Mouse (Mus musculus) urinary bladder, postnatal 36 days (tissue): ENCODE measurements at regions not wholly inside any gene's neighbourhood (a gene's known extent, or its start where the extent isn't known, plus 50 kb on each side); places are given as distances from the start of the nearest gene placed in this dataset.
A peak's percentile ranks its signal among the peaks of the same experiment; 100 is the strongest.

Experiments
- DNase-seq, 2 experiments: peaks; one replicate each; pipeline ENCODE4 v3.0.0; 2022; ENCODE audit warnings: low spot score in 2 of 2, mixed read lengths in 1 of 2

DNA sequence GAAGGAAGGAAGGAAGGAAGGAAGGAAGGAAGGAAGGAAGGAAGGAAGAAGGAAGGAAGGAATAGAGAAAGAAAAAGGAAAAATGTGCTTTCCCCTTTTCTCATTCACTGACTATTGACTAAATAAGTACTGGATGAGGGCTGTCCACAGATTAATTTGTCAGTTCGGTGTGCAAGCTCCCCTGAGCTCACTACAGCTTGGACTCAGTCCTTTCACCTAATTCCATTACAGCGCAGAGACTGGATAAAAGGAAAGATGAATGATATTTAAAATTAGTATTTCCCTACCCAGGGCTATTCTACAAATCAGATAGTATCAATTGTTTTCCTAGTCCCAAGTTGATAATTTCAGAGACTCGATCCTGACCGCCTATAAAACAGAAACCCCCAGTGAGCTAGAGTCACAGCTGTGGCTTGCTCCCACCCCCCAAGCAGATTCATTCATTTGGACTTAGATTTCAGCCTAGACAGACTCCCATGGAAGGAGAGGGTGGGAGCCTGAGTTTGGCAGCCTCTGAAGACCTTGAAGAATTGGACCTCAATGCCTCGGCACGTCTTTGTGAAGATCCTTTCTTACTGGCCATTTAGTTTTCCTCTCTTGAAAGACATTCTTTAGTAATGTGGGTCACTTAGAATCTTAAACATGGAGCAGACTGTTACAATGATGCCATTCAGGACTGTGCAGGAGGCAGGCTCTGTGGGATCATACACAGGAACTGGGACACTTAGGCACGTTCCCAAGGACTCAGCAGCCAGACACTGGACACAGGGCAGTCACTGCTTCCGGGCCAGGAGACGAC is 179.2 kb upstream of the Pabpc6 start:
- DNase-seq = no peak

DNA sequence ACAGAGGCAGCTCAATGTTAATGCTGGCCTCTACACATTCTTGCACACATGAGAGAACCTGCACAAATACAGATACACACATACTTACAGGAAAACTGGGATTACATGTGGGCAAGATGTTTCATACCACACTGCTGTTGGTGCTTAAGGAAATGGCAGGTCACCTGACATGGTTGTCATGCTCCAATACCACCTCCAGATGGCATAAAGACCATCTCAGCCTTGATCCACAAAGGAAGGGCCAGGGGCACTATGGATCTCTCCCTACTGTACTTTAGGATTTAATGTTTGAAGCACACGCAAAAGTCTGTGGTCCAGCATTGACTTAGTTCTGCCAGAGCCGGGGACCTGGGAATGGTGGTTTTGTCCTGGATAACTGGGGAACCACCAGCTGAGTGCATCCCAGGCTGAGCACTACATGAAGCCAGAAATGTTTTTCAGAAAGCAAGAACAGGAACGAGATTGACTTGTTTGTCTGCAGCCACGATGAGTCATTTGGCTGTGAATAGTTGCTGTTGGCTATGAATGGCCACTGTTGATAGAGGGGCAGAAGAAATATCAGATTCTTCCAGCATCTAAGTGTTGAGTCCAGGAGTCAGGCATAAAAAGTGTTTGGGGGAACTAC is 176.0 kb upstream of the Pabpc6 start:
- DNase-seq = peak in 1 of 2 experiments; percentile 3

DNA sequence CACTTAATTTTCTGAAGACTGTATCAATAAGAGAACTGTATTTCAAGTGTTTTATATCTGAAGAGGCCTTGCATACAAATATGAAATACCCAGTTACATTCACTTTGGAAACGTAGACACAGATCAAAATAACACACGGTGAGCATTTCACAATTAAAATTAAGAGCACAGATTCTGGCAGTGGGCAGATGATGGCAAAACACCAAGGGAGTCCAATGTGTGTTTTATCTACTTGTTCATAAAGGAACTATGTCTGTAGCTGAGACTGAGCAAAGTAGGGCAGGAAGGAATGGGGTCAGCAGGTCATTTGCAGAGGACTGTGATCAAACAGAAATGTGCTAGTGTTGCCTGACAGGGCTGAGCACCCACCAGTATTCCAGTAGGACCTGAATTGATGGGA is 171.6 kb upstream of the Pabpc6 start:
- DNase-seq = no peak

DNA sequence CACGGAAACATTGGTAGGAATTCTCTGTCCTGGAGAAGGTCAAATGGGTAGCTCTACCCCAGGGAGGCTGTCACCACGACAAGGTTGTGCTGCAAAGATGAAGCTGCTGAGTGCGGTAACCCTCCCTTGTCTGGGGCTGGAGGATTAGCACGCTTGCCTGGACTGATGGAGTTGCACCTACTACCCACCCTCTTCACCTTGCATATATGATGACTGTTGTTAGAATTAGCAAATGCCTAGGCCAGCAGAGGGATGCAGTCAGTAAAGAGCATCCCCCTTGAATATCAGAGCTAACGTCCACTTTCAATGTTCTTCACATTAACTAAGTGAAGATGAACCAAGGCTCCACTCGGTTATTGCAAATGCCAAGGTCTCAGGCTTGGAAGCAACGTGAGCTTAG is 169.7 kb upstream of the Pabpc6 start:
- no peak for DNase-seq

DNA sequence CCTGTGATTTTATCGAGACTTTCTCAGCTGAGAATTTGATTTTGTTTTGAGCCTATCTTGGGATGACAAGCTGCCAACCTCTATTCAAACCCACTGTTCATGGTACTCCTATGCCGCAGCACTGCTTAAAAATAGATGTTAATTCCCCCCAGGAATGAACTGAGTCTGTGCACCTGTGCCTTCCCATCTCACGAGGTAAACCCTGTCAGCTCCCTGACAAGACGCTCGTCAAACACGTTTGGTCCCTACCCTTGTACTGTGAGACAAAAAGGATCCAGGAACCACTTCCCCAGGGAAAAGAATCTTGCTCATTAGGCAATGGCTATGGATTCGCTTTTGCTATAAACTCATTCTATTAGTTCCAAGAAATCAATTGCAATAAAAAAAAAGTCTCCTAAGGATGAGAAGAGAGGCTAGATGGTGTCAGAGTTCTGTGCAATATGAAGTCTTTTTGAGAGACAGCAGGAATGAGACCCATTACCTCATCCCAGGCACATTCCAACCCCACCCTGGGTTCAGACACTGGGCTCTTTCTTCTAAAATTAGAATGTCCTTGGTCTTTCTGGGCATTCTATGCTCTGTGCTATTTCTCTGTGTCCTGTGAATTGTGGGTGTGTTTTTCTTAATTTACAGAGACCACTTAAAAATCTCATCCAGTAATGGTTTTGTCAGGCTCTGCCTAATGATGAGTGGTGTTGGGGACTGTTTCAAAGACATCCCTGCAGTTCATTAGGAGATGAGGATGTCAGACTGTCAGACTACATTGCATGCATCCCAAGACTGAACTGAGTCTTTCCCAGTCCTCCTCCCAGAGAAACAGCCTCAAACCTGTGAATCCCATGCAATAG is 167.7 kb upstream of the Pabpc6 start:
- DNase-seq = no peak

DNA sequence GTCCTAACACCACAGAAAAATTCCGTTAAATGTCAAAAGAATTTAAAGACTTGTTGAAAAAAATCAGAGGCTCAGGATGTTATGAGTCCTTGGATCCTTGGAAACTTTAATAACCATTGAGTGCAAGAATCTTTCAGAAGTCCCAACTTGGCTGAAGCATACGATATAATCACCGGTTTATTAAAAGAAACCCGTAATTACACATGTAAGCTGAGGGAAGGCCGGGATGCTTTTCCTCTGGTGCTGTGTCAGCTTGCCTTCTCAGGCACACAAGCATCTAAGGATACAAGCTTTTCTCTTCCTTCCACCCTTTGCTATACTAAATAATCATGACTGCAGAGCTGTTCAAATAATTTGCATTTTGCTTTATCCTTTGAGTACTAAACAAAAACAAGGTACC is 160.4 kb upstream of the Pabpc6 start:
- no peak for DNase-seq

DNA sequence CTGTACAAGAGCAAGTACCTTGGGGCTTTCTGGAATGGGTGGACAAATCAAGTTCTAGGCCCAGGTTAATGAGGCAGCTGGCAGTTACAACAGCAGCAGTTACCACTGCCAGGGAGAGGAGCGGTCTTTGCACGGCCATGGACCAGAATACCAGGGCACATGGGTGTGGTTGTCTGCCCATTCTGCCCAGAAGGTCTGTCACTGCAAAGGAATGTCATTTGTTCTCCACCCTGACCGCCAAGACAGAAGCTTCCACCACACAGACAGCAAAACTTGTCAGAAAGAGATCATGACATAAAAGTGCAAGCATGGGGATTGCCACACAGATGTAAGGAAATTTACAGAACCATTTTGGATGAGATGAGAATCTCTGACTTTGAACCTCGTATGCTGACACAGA is 151.8 kb upstream of the Pabpc6 start:
- DNase-seq = no peak

DNA sequence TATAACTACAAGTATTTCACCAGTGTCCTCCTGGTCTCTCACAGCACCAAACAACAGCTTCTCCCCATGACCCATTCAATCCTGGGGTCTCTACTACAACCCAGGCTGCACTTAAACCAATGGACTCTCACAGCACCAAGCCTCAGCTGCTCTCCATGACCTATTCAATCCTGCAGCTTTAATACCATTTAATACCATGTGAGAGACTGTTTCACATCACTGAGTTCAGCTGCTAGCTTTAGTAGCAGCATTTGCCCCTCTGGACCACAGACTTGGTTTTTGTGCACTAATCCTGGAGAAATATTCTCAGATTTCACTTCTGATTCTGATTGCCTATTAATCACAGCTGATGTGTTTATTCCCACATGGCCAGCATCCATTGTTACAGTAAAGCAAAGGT is 147.5 kb upstream of the Pabpc6 start:
- no peak for DNase-seq

DNA sequence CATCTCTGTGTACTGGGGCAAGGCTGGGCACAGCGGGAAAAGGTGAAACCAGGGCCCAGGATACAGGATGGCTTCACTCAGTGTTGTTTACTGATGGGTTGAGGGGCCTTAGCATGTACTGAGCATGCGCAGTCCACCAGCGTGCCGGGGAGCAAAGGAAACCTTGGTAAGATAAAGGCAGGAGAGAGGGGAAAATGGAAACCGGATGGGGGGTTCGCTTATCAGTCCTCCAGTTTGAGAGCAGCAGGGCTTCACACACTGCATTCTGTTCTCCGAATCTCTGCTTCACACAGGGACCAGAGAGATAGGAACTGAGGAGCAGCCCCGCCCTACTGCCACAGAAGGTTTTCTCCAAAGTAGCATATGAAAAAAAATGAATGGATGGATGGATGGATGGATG is 127.6 kb upstream of the Pabpc6 start:
- DNase-seq = no peak

DNA sequence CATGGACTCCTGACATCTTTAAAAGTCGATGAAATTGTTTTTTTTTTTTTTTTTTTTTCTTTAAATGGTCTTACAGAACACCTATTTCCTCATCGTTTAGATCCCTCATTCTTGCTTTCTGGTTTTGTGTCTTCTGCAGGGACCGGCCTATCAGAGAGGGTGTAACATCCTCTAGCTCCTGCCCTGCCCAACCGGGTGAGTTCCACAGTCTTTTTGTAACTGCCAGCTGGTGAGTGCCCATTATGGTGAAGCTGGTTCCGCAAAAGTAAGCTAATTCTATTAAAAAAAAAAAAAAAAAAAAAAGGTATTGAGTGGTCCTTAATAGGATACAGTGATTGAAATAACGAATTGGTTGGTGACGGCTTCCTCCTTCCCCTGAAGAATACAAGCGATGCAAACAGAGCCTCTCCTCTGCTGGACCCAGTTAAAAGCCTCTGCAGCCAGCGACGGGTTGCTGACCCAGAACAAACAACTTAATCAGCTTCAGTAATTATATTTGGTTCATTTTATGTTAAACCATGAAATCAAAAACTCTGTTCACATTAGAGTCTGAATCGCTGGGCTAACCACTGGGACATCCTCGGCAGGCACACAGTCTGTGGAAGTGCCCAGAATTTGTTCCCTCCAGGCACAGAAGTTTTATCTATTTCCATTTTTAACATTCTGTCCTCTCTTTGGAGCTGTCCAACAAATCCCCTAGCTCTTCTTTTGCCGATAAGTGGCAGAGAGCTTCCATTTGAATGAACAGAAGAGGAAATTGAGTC is 126.9 kb upstream of the Pabpc6 start:
- DNase-seq = no peak

DNA sequence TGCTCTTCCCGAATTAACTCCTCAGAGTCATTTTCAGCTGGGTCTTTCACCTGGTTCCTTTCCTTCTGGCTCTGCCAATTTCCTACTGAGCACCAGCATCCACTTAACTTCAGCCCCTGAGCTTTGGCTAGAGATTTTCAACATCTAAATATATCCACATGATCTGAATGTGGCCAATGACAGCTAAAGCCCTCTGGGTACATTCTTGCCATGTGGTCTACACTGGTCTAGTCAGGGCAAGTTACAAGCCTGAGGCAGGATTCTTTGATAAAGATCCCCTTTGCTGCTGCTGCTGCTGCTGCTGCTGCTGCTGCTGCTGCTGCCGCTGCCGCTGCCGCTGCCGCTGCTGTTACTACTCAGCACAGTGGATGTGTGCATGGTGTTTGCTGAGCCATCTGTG is 109.3 kb upstream of the Pabpc6 start:
- no peak for DNase-seq

DNA sequence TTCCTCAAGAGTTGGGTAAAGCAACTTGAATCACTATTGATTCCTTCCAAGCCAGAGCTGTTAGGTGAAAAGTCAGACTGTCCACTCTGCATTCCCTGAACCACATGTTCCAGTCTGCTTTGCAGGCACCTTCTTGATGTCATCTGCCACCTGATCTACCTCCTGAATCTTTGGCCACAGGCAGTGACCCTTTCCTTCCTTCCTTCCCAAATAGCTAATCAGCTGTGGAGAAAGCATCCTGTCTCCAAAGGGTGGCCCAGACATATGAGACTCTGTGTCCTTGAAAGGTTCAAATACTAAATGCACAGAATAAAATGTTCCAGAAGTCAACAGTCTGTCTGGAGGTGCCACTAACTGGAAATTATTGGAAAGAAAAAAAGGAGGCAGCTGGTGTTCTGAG is 107.6 kb upstream of the Pabpc6 start:
- DNase-seq = no peak

DNA sequence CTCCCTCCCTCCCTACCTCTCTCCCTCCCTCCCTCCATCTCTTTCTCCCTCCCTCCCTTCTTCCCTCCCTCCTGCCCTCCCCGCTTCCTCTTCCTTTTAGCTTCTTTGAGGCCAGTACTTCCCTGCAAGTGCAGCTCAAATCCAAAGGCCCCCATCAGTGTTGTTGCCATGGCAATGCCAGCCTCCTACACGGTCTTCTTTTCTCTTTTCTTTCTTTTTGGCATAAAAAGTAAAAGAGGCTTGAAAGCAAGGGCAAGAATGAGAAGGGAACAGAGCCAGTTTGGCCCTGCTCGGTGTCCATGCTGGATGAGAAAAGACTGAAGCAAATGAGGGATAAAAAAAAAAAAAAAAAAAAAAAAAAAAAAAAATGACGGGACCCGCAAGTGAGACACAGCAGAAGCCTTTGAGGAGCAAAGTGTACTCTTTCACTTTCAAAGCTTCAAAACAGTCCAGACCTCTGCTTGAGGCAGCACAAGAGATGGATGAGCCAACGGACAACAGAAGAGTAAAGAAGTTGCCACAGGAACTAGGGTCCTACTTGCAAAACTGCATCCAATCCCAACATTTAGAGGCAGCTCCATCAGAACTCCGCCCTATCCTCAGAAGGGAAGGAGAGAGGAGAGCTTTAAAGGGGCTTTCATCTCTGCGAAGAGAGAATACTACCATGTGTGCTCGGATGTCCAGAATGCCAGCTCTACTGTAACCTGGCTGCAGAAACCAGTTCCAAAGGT is 106.9 kb upstream of the Pabpc6 start:
- DNase-seq = no peak

DNA sequence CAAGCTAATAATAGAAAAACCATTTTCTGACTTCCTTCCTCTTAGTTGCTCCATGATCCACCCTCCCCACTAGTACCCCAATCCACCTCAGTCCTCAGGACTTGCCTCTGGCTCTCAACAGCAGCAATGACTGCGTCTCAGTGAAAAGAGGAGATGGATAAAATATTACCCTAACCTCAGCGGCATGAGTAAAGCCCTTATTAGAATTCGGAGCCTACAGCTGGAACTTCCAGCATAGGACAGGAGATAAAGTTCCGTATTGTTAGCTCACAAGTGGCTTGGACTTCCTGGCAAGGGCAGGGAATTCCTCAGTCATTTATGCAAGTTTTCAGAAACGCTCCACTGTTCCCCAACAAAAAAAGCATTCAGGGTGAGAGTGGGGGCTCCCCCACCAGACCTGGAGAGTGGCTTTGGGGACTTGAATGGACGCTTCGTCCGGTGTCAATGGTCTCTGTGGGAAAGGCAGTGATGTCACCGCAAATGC is 106.2 kb upstream of the Pabpc6 start:
- DNase-seq = no peak

DNA sequence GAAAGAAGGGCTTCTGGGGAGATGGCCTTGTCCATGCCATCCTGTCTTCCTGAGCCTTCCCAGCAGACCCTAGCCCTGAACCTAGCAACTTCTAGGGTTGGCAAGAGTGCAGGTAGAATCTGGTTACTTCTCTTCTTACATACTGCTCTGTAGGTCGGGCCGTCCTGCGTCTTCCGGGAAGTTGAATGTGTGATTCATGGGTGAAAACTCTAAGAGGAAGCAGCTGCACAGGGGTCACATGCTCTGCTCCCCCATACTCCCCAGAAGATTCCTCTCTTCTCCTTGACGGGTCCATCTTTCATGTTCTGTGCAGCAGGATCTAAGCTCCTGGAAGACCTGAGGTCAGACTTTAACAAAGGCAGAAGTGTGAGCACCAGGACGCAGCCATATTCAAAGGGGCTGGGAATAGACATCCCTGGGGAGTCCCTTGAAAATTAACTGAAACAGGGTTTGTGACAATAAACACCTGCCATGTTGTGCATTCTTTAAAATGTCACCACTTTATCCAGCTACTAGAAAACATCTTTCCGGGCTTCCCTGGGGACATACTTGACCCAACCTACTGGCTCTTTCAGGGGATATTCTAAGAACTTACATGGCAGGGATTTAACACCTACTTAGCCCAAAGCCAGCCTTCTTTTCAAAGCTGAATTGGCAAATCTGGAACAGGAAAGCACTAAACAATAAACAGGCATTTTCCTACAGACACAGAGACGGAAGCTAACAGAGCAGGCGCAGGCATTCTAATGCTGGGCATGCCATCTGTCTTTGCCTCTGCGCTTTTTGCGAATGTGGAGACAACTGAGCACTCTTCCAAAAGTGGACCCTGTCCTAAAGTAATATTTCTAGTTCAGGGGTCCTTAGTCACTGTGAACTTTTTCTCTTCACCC is 105.5 kb upstream of the Pabpc6 start:
- no peak for DNase-seq

DNA sequence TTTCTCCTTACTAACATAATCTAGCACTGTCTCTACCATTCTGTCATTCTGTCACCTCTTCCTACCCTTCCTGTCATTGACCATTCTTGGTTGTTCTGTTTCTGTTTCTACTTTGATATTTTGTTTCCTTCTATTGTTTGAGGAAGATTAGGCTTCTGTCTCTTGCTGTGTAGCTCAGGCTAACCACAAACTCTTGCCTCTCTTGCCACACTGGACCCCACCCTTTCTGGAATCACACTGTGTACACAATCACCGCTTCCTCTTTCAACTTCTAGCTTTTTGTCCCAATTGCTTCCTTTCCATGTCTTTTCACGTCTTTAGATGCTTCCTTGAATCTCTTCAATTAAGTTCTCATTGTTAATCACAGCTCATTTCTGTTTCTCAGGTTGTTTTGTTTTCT is 104.2 kb upstream of the Pabpc6 start:
- no peak for DNase-seq

DNA sequence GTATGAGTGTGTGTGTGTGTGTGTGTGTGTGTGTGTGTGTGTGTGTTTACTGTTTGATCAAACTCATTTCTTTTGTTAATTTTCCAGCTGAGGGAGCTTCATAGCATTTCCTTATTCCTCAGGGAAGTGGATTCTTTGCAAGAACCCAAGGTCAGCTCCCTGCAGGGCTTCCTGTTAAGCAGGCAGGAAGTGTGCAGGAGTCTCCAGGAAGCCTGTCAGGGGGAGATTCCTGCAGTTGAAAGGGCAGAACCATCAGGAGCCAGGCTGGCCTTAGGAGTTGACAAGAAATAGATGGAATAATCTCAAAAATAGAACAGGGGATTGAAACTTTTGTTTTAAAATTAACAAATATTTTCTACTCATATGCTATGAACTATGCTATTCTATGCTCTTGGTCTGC is 98.8 kb upstream of the Pabpc6 start:
- DNase-seq = no peak

DNA sequence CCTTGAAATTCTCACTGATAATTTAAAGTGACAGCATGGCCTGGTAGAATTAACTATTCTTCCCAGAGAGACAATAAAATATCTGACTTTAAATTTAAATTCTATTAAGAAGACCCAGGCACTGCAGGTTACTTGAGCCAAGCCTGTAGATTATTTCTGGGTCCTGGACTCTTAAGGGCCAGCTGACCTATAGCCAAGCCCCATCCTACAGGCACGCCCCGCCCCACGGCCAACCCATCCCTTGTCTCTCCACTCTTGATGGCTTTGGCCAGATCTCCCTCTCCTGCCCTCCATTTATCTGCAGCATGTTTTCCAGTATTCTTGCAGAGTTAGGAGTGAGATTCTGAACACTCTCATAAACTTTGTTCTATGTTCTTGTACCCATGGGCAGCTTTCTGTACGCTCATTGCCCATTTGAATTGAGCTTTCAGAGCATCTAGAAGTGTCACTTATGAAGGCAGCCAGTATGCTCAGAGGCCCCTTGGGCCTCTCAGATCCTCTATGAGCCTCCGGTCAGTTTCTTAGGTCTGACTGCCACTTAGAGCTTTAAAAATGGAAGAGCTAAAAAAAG is 96.2 kb upstream of the Pabpc6 start:
- DNase-seq = no peak

DNA sequence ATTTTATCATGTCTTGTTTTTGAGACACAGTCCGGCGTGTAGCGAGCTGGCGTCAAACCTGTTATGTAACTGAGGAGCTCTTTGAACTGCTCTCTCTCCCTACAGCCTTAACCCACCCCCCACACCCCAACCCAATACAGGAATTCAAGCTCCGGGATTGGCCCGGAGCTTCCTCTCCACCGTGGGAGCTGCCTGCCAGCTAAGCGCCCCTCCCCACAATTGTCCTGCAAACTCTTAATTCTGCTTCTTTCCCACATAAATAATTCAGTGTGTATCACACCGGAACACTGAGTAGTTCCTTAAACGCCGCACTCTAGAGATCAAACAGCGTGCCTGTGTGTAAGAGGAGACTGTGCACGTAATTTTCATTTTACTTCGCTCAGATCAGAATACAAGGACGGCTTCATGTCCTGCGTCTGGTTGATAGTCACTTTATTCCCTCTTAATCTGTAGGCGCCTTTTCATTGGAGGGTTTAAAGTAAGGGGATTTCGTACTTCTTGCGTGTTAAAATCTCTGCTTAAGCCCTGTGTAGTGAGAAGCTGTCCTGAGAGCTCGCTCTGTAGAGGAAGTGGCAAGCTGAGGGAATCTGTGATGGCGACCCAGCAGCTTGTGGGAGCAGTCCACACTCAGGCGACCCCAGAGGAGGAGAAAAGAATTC is 95.3 kb upstream of the Pabpc6 start:
- peak in 1 of 2 experiments; percentile 20 for DNase-seq
